Mouse (Mus musculus) adrenal gland, postnatal 25 days (tissue): Measurements from ENCODE around the gene Bap1. TPM values are rescaled to one million over a fixed set of nuclear protein-coding genes. Genes with fewer than 3 reads are reported as not detected.

Source experiments
- total RNA-seq: library from RNA; stranded (reverse); gene quantifications from 2 replicates; pipeline ENCODE4 v1.2.3, GENCODE M21; 2021

Gene Bap1
- total RNA-seq, 1 experiment from 2014 or later, result 65.9 TPM

Other genes starting within 250 kb of the Bap1 start
- 250 and 265 TPM in 2 replicates for gene Spcs1, start 249.8 kb upstream of the Bap1 start, total RNA-seq
- gene Pbrm1, start 232.3 kb upstream of the Bap1 start, total RNA-seq, result 49.9 and 66.0 TPM in 2 replicates
- 60.8 and 110 TPM in 2 replicates for gene Gnl3, start 232.3 kb upstream of the Bap1 start, total RNA-seq
- 67.9 and 77.7 TPM in 2 replicates for gene Smim4, start 122.5 kb upstream of the Bap1 start, total RNA-seq
- gene Nt5dc2, start 120.4 kb upstream of the Bap1 start, total RNA-seq, result 33.5 and 39.5 TPM in 2 replicates
- 62.2 and 79.5 TPM in 2 replicates for gene Stab1, start 82.8 kb upstream of the Bap1 start, total RNA-seq
- 1.9 TPM in 1 of 2 replicates, not detected in the other for gene Tnnc1, start 43.1 kb upstream of the Bap1 start, total RNA-seq
- 393 and 398 TPM in 2 replicates for gene Nisch, start 34.5 kb upstream of the Bap1 start, total RNA-seq
- gene Sema3g, start 33.6 kb upstream of the Bap1 start, total RNA-seq, result 6.3 and 7.5 TPM in 2 replicates
- gene Phf7, start 133 bp upstream of the Bap1 start, total RNA-seq, result 7.6 and 11.0 TPM in 2 replicates
- gene Dnah1, start 72.4 kb downstream of the Bap1 start, total RNA-seq, result 1.0 and 1.6 TPM in 2 replicates
- gene Capn7, start 85.2 kb downstream of the Bap1 start, total RNA-seq, result 51.2 and 51.7 TPM in 2 replicates
- 112 and 134 TPM in 2 replicates for gene Sh3bp5, start 184.6 kb downstream of the Bap1 start, total RNA-seq
- 41.4 and 50.6 TPM in 2 replicates for gene Eaf1, start 242.9 kb downstream of the Bap1 start, total RNA-seq
- 24.4 and 24.5 TPM in 2 replicates for gene Mettl6, start 243.6 kb downstream of the Bap1 start, total RNA-seq